Mouse (Mus musculus) cerebellum, adult 18-20 months (tissue): ENCODE results near the gene Prkrip1.
"Not testable (repeated sequence)": the region's sequence is repeated elsewhere in the genome, so short reads cannot be mapped to it uniquely, and the experiment has no call there.

Source experiments
- DNase-seq, 2 experiments: peaks; one replicate each; pipeline ENCODE4 v3.0.0; 2021

The Prkrip1 gene

GRCm38 (mm10) chr5:136160084-136160483 lies 38.7 kb downstream of the Prkrip1 start:
- DNase-seq, result not testable (repeated sequence)

- no peak for DNase-seq
Measured at GRCm38 (mm10) chr5:136155399-136155798, 43.4 kb downstream of the Prkrip1 start.

GRCm38 (mm10) chr5:136152365-136152764 lies 46.4 kb downstream of the Prkrip1 start:
- no peak for DNase-seq

GRCm38 (mm10) chr5:136149134-136149576 lies 49.6 kb downstream of the Prkrip1 start:
- not testable (repeated sequence) for DNase-seq

- no peak for DNase-seq
Measured at GRCm38 (mm10) chr5:136147704-136148103, 51.1 kb downstream of the Prkrip1 start.

- DNase-seq, result no peak
Measured at GRCm38 (mm10) chr5:136146936-136147335, 51.8 kb downstream of the Prkrip1 start.

GRCm38 (mm10) chr5:136144606-136145430 lies 53.9 kb downstream of the Prkrip1 start:
- no peak for DNase-seq

- no peak for DNase-seq
Measured at GRCm38 (mm10) chr5:136143161-136143755, 55.5 kb downstream of the Prkrip1 start.

- no peak for DNase-seq
Measured at GRCm38 (mm10) chr5:136142746-136143145, 56.0 kb downstream of the Prkrip1 start.

- peak; percentile 37 to 40 for DNase-seq
Measured at GRCm38 (mm10) chr5:136140057-136140482, 58.7 kb downstream of the Prkrip1 start.

- DNase-seq, result no peak
Measured at GRCm38 (mm10) chr5:136139393-136139792, 59.4 kb downstream of the Prkrip1 start.

GRCm38 (mm10) chr5:136137658-136138274 lies 61.0 kb downstream of the Prkrip1 start:
- DNase-seq, result peak; percentile 56 to 59

- no peak for DNase-seq
Measured at GRCm38 (mm10) chr5:136136292-136136990, 62.3 kb downstream of the Prkrip1 start.

GRCm38 (mm10) chr5:136135571-136136291 lies 63.0 kb downstream of the Prkrip1 start, which contains the start of the genes Lrwd1 and Alkbh4:
TSS of gene Lrwd1 (minus strand) at chr5:136136074.
TSS of gene Alkbh4 (plus strand) at chr5:136136146.
- DNase-seq, result peak; percentile 96 to 97
